Mouse (Mus musculus): ENCODE results near the gene Stxbp4.

GRCm38 (mm10) chr11:90481828-90482227, 156.1 kb downstream of the Stxbp4 start:
- TF ChIP-seq EP300 (IDR thresholded peaks at IDR 0.05; ENCODE audit: low read depth) (no peak), CTCF (IDR thresholded peaks at IDR 0.05; ENCODE audit: low read depth) (no peak)

All from liver, postnatal 0 days (tissue).